Mouse (Mus musculus): Measurements from ENCODE around the gene Ppp1r3c. TPM values are rescaled to one million over a fixed set of nuclear protein-coding genes. Genes with fewer than 3 reads are reported as not detected.
"Not testable (repeated sequence)": the region's sequence is repeated elsewhere in the genome, so short reads cannot be mapped to it uniquely, and the experiment has no call there.

The Ppp1r3c gene
- polyA plus RNA-seq, 1 experiment from 2014 or later, result 0.07 TPM

DNA sequence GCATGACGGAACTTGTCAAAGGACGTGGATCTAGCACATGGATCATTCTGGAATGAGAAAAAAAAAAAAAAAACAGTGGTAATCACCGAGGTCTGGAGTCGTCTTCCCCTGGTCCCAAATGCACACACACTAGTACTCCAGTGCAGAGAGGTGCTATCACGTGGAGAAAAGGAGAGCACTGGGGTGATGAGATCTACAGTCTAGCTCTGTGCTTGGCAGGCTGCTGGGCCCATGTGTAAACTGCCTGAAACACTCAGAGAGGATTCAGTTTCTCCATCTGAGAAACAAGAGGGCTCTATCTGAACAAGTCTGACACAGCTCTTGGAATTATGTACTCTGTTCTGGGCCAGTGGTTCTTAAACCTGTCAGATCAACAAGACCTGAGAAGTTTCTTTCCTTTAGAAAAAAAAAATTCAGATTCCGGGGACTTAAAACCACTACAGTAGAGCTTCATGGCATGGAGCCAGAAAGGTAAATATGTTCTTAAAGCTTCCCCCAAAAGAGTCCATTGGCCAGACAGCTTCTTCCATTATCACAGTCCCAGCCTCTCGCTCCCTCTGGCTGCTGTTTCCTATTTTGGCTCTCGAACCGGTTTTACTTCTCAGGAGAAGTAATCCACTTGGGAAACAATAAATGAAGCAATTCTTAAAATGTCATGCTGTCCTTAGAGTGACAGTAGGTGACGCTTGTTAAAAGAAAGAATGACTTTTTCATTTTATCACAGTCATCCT, 2.0 kb downstream of the Ppp1r3c start:
- Histone ChIP-seq H3K27ac (no peak overlapping the region), H3K36me3 (ENCODE audit: inconsistent target) (no peaks in the 10 kb centered on the region), H3K4me3 (ENCODE audit: inconsistent target) (no peak overlapping the region), H3K79me2 (ENCODE audit: inconsistent target) (no peaks in the 10 kb centered on the region)
- 83% methylated on average over 10 of the region's 10 CpGs for WGBS (ENCODE audit: missing documents)

DNA sequence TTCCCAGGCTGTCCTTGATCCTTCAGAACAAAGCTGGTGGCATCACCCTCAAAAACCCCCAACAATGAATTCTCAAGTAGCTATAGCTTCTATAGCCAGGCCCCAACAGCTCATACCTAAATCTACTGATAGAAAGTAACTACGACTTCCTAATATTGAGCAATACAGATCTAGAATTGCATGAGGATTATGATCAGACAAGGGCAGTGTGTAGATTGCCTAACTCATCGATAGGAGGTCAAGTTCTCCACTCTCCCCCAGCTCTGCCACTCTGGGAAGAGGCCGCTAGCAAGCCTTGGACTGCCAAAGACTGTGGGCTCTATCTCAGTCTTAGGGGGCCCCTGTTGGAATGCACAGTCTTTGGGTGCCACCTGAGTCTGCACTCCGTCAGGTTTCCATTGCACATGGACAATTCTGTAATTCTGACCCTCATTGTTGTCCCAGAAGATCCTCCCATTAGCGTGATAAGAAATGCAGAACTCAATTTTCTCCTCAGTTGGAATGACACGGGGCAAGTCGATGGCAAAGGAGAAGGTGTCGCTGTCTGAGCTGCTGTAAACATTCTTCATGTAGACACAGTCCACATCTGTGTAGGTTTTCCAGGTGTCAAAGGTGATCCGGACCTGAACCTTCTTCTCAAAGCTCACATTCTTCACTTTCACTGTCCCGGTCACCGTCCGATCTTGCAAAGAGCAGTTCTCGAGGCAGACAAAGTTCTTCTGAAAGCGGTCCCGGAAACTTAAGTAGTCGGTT, 3.1 kb downstream of the Ppp1r3c start:
- Histone ChIP-seq H3K27ac (no peak overlapping the region), H3K4me3 (ENCODE audit: inconsistent target) (no peak overlapping the region), H3K36me3 (ENCODE audit: inconsistent target) (no peaks in the 10 kb centered on the region), H3K79me2 (ENCODE audit: inconsistent target) (no peaks in the 10 kb centered on the region)
- 92% methylated on average over 16 of the region's 16 CpGs for WGBS (ENCODE audit: missing documents)

DNA sequence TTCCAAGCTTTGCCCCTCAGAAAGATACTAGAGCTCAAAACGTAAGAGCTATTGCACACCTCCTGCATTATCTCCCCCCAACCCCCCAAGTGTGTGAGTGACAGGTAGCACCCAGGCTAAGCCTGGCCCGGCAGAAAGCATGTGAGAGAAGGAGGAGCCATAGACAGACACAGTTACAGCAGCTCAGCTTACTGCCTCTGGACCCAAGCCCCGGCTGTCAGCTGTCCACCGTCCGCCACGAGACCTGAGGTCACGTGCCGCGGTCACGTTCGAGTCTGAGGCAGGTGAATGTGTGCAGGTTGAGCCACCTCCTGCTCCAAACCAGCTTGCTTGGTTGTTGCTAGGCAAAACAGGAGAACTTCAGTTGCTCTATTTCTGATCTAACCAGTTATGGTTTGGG, 5.1 kb downstream of the Ppp1r3c start:
- 83% methylated on average over 11 of the region's 11 CpGs for WGBS (ENCODE audit: missing documents)
- no peaks in the 10 kb centered on the region for H3K36me3 ChIP-seq (ENCODE audit: inconsistent target)
- H3K27ac ChIP-seq, result no peak overlapping the region
- no peak overlapping the region for H3K4me3 ChIP-seq (ENCODE audit: inconsistent target)
- no peaks in the 10 kb centered on the region for H3K79me2 ChIP-seq (ENCODE audit: inconsistent target)

DNA sequence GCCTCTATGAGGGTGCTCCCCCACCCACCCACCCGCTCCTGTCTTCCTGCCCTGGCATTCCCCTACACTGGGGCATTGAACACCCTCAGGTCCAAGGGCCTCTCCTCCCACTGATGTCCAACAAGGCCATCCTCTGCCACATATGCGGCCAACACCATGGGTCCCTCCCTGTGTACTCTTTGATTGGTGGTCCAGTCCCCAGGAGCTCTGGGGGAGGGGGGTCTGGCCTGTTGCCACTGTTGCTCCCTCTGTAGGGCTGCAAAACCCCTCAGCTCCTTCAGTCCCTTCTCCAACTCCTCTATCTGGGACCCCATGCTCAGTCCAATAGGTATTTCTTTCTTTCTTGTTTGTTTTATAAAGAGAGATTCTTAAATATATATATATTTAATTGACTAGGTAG, 6.0 kb downstream of the Ppp1r3c start:
- not testable (repeated sequence) for H3K4me3 ChIP-seq (ENCODE audit: inconsistent target); H3K36me3 ChIP-seq (ENCODE audit: inconsistent target); H3K79me2 ChIP-seq (ENCODE audit: inconsistent target); H3K27ac ChIP-seq
- whole genome bisulfite sequencing (ENCODE audit: missing documents), result 75% methylated on average over 1 of the region's 2 CpGs

DNA sequence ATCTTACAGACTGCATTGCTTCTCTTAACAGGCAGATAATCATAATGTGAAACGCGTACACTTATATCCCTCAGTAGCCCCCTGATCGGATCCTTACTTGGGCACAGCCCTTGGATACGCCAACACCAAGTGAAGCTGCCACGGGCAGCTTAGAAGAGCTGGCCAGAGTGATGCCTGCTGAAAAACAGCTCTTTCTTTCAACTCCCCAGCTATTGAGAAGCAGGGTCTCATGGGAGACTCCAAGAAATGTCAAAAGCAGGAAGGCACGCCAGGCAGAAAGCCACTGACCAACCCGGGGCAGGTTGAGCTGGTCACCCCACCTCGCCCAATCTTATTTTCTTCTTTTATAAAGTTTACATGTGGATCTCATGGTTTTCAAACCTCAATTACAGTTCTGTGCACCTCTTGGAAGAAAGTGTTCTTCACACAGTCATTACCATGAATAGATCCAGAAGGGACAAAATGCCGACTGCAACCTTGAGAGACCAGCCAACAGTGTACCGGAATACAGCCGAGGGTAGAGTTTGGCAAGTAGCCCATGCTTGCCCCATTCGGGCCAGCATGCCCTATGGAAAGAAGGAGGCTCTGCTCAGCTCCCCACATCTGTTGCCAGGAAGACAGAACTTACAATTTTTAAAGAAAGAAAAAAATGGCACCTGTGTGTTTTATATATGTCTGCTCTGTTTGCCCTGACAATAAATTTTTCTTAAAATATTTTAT, 7.6 kb downstream of the Ppp1r3c start:
- Histone ChIP-seq H3K79me2 (ENCODE audit: inconsistent target) (no peaks in the 10 kb centered on the region), H3K4me3 (ENCODE audit: inconsistent target) (no peak overlapping the region), H3K36me3 (ENCODE audit: inconsistent target) (no peaks in the 10 kb centered on the region), H3K27ac (no peak overlapping the region)
- WGBS (ENCODE audit: missing documents), result 93% methylated on average over 12 of the region's 12 CpGs

DNA sequence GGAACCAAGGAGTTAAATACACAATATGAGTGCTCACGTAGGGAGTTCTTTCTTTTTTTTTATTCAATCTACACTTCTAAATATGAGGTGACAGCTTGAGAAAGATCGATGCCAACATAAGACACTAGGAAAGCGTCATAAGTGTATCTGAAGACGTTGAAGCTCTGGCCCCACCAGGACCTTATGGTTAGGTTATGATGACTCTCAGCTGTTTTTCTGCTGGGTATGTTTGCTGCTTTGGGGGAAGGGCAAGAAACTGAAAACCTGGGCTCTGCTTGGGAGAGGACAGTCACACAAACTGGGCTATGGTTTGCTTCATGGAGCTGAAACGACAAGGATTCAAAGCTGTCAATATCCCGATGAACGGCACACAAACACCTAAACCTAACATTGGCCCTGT, 11.5 kb downstream of the Ppp1r3c start:
- Histone ChIP-seq H3K27ac (no peak overlapping the region), H3K79me2 (ENCODE audit: inconsistent target) (no peaks in the 10 kb centered on the region), H3K4me3 (ENCODE audit: inconsistent target) (no peak overlapping the region), H3K36me3 (ENCODE audit: inconsistent target) (no peaks in the 10 kb centered on the region)
- WGBS (ENCODE audit: missing documents), result 93% methylated on average over 6 of the region's 7 CpGs

DNA sequence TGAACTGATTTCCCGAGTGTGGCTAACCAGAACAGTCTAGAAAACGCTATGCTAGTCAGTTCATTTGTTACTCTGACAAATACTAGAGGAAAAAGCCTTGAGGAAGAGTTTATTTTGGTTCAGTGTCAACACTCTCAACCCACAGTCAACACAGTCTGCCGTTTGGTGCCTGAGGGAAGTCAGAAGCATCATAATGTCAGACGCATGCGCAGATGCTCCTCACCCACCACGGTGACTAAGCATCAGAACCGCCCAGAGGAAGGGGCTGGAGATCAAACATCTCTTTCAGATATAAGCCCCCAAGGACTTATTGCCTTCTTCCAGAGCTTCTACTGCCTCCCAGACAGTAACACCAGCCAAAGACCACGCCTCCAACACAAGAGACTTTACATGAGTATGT, 15.3 kb downstream of the Ppp1r3c start:
- no peaks in the 10 kb centered on the region for H3K79me2 ChIP-seq (ENCODE audit: inconsistent target)
- H3K27ac ChIP-seq, result no peak overlapping the region
- WGBS (ENCODE audit: missing documents), result 78% methylated on average over 8 of the region's 8 CpGs
- no peak overlapping the region for H3K4me3 ChIP-seq (ENCODE audit: inconsistent target)
- no peaks in the 10 kb centered on the region for H3K36me3 ChIP-seq (ENCODE audit: inconsistent target)

DNA sequence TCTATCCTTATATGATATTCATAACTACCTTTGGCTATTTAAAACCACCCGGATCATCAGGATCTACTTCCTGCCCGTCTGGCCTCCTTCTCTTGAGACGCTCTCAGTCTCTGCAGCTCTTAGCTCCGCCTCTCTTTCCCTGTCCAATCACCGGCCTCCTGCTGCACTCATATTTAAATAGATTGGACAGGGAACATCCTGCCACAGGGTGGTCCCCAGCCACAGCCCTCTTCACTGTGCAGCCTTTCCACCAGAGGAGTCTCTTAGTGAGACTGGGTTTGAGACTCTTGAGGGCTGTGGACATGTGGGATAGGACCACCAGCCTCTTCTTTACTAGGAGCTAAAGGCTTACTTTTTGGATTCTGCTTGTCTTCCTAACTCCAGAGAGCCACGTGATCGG, 20.2 kb downstream of the Ppp1r3c start:
- Histone ChIP-seq H3K4me3 (ENCODE audit: inconsistent target) (no peak overlapping the region), H3K27ac (no peak overlapping the region), H3K36me3 (ENCODE audit: inconsistent target) (no peaks in the 10 kb centered on the region), H3K79me2 (ENCODE audit: inconsistent target) (no peaks in the 10 kb centered on the region)
- 80% methylated on average over 7 of the region's 7 CpGs for WGBS (ENCODE audit: missing documents)

DNA sequence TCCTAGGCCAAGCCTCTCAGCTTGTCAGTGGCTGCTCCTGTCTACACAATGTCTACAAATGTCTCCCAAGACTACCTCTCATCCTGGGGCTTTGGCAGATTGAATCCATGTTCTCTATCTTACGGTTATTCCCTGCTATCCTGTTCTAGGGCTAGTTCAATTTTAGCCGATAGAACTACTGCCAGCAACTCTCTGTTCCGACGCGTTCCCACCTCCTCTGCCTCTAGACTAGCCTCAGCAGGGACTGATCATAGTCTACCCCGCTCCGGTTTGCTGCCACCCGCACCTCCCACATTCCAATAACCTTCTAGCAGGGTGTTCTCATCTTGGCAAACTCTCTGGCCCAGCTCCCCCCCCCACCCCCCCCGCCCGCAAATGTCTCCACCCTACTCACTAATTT, 20.9 kb downstream of the Ppp1r3c start:
- Histone ChIP-seq H3K27ac (no peak overlapping the region), H3K79me2 (ENCODE audit: inconsistent target) (no peaks in the 10 kb centered on the region), H3K36me3 (ENCODE audit: inconsistent target) (no peaks in the 10 kb centered on the region), H3K4me3 (ENCODE audit: inconsistent target) (no peak overlapping the region)
- WGBS (ENCODE audit: missing documents), result 95% methylated on average over 8 of the region's 10 CpGs

DNA sequence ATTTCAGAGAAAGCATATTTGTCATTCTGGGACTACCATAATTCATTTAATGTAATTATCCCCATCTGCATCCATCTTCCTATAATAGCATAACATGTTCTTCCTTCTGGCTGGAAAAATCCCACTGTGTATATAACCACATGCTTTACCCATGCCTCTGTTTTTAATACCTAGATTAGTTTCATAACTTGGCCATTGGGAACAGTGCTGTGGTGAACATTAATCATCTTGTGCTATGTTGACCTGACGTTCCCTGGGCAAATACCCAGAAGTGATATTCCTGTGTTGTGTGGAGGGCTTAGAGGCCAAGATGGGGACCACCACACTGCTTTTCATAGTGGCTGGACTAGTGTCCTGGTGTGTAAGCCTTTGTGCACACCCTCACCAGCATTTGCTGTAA, 22.0 kb downstream of the Ppp1r3c start:
- no peak overlapping the region for H3K27ac ChIP-seq
- WGBS (ENCODE audit: missing documents), result 61% methylated on average over 1 of the region's 1 CpGs
- H3K79me2 ChIP-seq (ENCODE audit: inconsistent target), result no peaks in the 10 kb centered on the region
- H3K4me3 ChIP-seq (ENCODE audit: inconsistent target), result no peak overlapping the region
- H3K36me3 ChIP-seq (ENCODE audit: inconsistent target), result no peaks in the 10 kb centered on the region

DNA sequence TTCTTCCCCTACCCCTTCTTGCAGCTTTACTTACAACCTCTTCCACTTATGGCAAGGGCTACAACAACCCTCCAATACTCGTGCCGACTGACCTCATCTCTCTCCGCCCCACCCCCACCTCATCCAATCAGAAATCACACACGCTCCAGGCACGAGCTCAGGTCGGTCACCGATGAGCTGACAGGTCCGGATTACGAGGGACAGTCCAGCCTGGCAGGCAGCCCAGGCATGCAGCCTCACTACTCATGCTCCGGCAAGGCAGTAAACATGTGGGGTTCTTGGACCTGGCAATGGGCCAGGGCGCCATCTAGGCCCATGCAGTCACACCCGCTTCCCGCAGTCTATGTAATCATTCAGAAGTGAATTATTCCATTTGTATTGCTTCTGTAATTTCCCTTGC, 23.4 kb downstream of the Ppp1r3c start:
- H3K27ac ChIP-seq, result no peak overlapping the region
- no peaks in the 10 kb centered on the region for H3K36me3 ChIP-seq (ENCODE audit: inconsistent target)
- 91% methylated on average over 11 of the region's 13 CpGs for WGBS (ENCODE audit: missing documents)
- no peak overlapping the region for H3K4me3 ChIP-seq (ENCODE audit: inconsistent target)
- H3K79me2 ChIP-seq (ENCODE audit: inconsistent target), result no peaks in the 10 kb centered on the region

DNA sequence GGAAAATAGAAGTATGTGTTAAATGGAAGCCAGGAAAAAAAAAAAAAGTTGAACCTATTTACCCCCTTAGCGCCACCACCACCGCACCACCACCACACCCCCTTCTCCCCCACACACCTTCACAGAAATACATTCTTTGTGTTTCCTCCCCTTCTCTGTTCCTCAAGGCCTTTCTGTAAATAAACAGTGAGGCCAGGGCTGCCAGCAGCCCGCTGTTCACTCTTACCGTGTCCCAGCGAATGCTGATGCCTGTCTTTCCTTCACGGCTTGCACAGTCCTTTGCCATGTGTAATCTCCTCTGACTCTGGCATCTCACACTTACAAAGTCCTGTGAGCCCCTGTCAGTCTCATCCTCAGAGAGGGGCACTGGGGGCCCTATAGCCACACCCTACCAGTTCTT, 30.3 kb downstream of the Ppp1r3c start:
- no peaks in the 10 kb centered on the region for H3K79me2 ChIP-seq (ENCODE audit: inconsistent target)
- WGBS (ENCODE audit: missing documents), result 76% methylated on average over 5 of the region's 6 CpGs
- no peak overlapping the region for H3K27ac ChIP-seq
- H3K36me3 ChIP-seq (ENCODE audit: inconsistent target), result no peaks in the 10 kb centered on the region
- H3K4me3 ChIP-seq (ENCODE audit: inconsistent target), result no peak overlapping the region

DNA sequence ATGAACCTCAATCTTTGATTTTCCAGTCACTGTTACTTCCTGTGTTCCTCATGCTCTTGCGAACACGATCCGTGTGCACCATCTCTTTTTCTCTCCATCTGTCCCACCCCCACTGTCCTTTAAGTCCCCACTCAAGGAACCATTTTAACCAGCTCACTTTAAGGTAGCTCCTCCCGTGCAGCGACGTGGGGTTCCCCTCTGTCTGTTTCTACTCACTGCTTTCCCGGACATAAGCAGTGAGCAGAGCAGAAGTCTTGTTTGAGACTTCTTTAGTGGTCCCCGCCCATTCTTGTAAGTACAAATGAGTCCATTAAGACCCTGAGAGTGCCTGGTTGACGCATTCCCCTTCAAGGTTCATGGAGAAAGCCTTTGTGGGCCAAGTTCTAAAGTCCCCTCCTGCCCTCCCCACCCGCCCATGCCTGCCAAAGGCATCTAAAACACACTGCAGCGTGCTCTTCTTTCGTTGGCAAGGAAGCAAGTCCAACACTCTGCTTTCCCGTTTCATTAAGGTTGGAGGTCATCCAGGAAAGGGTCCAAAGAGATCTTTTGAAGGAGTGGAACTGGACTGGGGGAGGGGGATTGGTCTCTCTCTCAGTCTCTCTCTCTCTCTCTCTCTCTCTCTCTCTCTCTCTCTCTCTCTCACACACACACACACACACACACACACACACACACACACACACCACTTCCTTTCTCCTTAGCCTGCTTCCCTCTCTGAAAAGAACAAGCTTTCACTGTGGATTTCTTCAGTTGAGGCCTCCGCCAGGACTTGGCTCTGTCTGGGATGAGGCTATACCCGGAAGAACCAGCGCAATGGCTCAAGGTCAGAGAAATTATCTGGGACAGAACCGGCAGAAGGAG, 30.9 kb downstream of the Ppp1r3c start:
- 73% methylated on average over 17 of the region's 17 CpGs for WGBS (ENCODE audit: missing documents)
- Histone ChIP-seq H3K36me3 (ENCODE audit: inconsistent target) (no peaks in the 10 kb centered on the region), H3K4me3 (ENCODE audit: inconsistent target) (no peak overlapping the region), H3K79me2 (ENCODE audit: inconsistent target) (no peaks in the 10 kb centered on the region), H3K27ac (no peak overlapping the region)

DNA sequence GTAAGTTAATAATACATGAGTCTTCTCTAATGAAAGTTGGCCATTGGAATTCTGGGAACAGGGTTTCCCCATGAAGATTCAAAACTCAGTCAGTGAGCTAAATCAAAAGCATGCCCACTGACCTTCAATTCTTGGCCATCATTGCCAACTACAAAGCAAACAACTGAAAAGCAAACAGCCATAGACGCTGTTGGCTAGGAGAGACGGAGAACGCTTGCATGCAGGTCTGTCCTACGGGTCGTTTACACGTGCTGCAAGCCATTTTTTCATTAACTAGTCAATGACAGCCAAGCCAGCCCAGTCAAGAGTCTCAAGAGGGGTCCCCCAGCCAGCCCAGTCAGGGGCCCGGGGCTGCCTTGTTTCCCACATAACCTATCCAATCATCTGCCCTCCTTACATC, 31.7 kb downstream of the Ppp1r3c start:
- no peaks in the 10 kb centered on the region for H3K79me2 ChIP-seq (ENCODE audit: inconsistent target)
- WGBS (ENCODE audit: missing documents), result 73% methylated on average over 7 of the region's 7 CpGs
- no peaks in the 10 kb centered on the region for H3K36me3 ChIP-seq (ENCODE audit: inconsistent target)
- no peak overlapping the region for H3K4me3 ChIP-seq (ENCODE audit: inconsistent target)
- no peak overlapping the region for H3K27ac ChIP-seq

Measured in macrophage (primary cell).